Mouse (Mus musculus): ENCODE results near the gene Gramd2.

DNA sequence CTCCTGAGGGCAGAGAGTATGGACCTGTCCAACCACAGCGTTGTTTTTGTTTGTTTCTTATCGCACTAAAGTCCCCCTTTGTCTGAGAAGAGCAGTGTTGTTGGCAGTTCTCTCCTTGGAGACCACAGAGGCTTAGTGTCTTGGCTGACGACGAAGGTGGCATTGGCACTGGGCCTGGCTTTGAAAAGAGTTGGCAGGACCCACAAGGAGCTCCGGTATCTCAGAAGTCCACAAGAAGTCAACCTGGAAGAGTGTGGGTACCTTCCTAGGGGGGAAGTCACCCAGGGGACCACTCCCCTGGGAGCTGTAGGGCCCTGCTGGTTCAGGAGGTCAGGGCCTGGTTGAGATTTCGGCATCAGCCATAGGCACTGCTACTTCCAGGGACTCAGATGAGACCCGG lies 21.1 kb downstream of the Gramd2 start:
- TF ChIP-seq CTCF (IDR thresholded peaks at IDR 0.05; ENCODE audit: low read depth), result no peak
- TF ChIP-seq EP300 (IDR thresholded peaks at IDR 0.05; ENCODE audit: low read depth), result no peak

All from liver, postnatal 0 days (tissue).